Mouse (Mus musculus) heart, postnatal 36 days (tissue): ENCODE data around the gene Slc25a21. TPM values are rescaled to one million over a fixed set of nuclear protein-coding genes. Genes with fewer than 3 reads are reported as not detected.

ENCODE experiments used
- DNase-seq, 2 experiments: peaks; one replicate each; pipeline ENCODE4 v3.0.0; 2021 to 2022
- intact Hi-C: fragments of 180-260 bp; cut with DNase I; formaldehyde crosslinking; loops from one replicate; pipeline ENCODE4 v1.15.1; 2025
- total RNA-seq, 2 experiments: library from RNA; stranded (reverse); gene quantifications; 2 replicates each; pipeline ENCODE4 v1.2.3; 2021

Gene Slc25a21
- total RNA-seq, 2 experiments from 2014 or later, result 0.42 to 0.81 TPM

GRCm38 (mm10) chr12:56897976-56898375 is 299.3 kb downstream of the Slc25a21 start:
- no peak for DNase-seq
- intact Hi-C loops, result no loop called here

GRCm38 (mm10) chr12:56897221-56897937 is 299.9 kb downstream of the Slc25a21 start:
- intact Hi-C loops, result no loop called here
- DNase-seq, result no peak

GRCm38 (mm10) chr12:56894963-56895362 is 302.3 kb downstream of the Slc25a21 start:
- intact Hi-C loops, result no loop called here
- DNase-seq, result no peak

- intact Hi-C loops, result no loop called here
- DNase-seq, result no peak
Measured at GRCm38 (mm10) chr12:56890891-56891726, 306.2 kb downstream of the Slc25a21 start.

GRCm38 (mm10) chr12:56877796-56878195 is 319.5 kb downstream of the Slc25a21 start:
- intact Hi-C loops, result no loop called here
- DNase-seq, result no peak

GRCm38 (mm10) chr12:56876549-56876948 is 320.7 kb downstream of the Slc25a21 start:
- no peak for DNase-seq
- intact Hi-C loops, result no loop called here

- no peak for DNase-seq
- intact Hi-C loops, result no loop called here
Measured at GRCm38 (mm10) chr12:56873204-56873603, 324.1 kb downstream of the Slc25a21 start.

GRCm38 (mm10) chr12:56870569-56870968 is 326.7 kb downstream of the Slc25a21 start:
- no peak for DNase-seq
- intact Hi-C loops, result no loop called here

GRCm38 (mm10) chr12:56863873-56864562 is 333.3 kb downstream of the Slc25a21 start:
- intact Hi-C loops, result no loop called here

GRCm38 (mm10) chr12:56852679-56853078 is 344.6 kb downstream of the Slc25a21 start:
- no peak for DNase-seq
- intact Hi-C loops, result no loop called here

More at GRCm38 (mm10) chr12:56863873-56864562, 333.3 kb downstream of the Slc25a21 start:
- no peak for DNase-seq

- intact Hi-C loops, result no loop called here
- DNase-seq, result no peak
Measured at GRCm38 (mm10) chr12:56851464-56851863, 345.8 kb downstream of the Slc25a21 start.

GRCm38 (mm10) chr12:56829945-56830344 is 367.3 kb downstream of the Slc25a21 start:
- intact Hi-C loops, result no loop called here

GRCm38 (mm10) chr12:56829455-56829883 is 367.8 kb downstream of the Slc25a21 start:
- intact Hi-C loops, result no loop called here
- DNase-seq, result no peak

More at GRCm38 (mm10) chr12:56829945-56830344, 367.3 kb downstream of the Slc25a21 start:
- no peak for DNase-seq

- intact Hi-C loops, result no loop called here
Measured at GRCm38 (mm10) chr12:56827808-56828384, 369.4 kb downstream of the Slc25a21 start.

GRCm38 (mm10) chr12:56824688-56825087 is 372.6 kb downstream of the Slc25a21 start:
- DNase-seq, result no peak
- intact Hi-C loops, result no loop called here

More at GRCm38 (mm10) chr12:56827808-56828384, 369.4 kb downstream of the Slc25a21 start:
- DNase-seq, result no peak

GRCm38 (mm10) chr12:56822122-56822521 is 375.1 kb downstream of the Slc25a21 start:
- intact Hi-C loops, result no loop called here
- no peak for DNase-seq

- intact Hi-C loops, result no loop called here
- DNase-seq, result no peak
Measured at GRCm38 (mm10) chr12:56820604-56821003, 376.7 kb downstream of the Slc25a21 start.

- intact Hi-C loops, result no loop called here
- DNase-seq, result no peak
Measured at GRCm38 (mm10) chr12:56807483-56807882, 389.8 kb downstream of the Slc25a21 start.

- intact Hi-C loops, result no loop called here
Measured at GRCm38 (mm10) chr12:56807078-56807477, 390.2 kb downstream of the Slc25a21 start.

GRCm38 (mm10) chr12:56804487-56804886 is 392.8 kb downstream of the Slc25a21 start:
- DNase-seq, result no peak
- intact Hi-C loops, result no loop called here

More at GRCm38 (mm10) chr12:56807078-56807477, 390.2 kb downstream of the Slc25a21 start:
- DNase-seq, result no peak
